Mouse (Mus musculus): ENCODE data around the gene Ifitm1.
A peak's percentile ranks its signal among the peaks of the same experiment; 100 is the strongest.
"Not testable (repeated sequence)": the region's sequence is repeated elsewhere in the genome, so short reads cannot be mapped to it uniquely, and the experiment has no call there.

Ifitm1 gene

DNA sequence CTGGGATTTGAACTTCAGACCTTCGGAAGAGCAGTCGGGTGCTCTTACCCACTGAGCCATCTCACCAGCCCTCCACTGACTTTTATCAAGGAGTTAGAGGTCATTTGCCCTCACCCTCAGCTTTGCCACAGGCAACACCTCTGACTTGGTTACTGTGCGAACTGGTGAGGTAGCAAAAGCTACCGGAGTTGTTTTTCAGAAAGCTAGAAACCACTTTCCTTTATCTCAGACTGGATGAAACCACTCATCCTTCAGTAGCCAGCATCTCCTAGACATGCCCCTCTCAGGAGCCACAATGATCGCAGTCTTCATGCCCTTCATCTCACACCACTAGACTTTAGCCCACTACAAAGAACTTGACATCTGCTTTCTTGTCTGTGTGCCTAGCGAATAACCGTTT, 15.9 kb downstream of the Ifitm1 start:
- no peak for DNase-seq

DNA sequence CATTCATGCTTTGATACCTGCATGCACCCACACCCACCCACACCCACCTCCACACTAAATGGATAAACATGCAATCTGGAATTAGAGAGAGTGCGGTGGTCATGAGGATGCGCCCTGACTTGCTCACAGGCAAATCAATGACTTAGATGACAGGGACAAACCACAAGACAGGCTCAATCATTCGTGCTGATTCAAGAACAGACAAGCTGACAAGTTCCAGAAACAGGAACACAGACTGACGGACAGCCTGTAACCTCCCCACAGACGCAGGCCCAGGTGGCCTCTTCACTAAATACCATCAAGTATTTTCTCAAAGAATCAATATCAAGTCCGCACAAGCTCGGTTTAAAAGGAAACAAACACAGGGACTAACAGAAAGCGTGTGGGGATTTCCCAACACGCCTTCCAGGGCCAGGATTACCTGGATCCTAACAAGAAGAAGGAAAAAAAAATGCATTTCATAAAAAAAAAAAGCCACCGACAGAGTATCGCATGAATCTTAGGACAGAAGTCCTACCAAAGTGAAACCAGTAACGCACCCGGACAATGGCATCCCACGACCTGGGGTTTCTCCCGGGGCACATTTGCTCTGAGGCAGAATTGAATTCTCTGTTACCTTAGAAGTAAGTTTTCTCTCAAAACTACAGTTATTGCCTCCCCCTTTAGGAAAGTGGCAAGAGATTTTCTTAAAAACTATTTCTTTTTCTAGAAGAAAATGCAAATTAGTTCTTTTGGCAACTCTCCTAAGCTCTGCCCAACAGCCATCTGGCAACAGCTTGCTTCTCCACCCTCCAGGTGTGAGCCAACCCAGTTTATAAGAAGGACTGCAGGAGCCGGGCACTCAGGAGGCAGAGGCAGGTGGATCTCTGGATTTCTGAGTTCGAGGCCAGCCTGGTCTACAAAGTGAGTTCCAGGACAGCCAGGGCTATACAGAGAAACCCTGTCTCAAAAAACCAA, 20.4 kb downstream of the Ifitm1 start:
- DNase-seq, result no peak

DNA sequence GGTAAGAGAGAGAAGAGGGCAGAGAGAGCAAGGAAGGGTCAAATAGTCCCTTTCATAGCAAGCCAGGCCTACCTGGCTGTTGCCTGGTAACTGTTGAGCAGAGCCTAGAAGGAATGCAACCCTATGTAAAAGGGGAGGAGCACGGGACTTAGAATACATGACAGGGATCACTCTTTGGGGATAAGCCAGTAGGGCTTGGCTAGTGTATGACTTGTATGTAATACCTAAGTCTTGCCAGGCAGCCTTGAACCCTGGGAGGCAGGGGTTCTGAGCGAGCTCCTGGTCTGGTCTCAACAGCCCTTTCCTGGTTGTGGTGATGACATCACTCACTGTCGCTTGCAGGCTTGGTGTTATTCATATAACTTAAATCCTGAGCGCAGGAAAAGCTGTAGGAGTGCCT, 22.0 kb downstream of the Ifitm1 start:
- no peak for DNase-seq

DNA sequence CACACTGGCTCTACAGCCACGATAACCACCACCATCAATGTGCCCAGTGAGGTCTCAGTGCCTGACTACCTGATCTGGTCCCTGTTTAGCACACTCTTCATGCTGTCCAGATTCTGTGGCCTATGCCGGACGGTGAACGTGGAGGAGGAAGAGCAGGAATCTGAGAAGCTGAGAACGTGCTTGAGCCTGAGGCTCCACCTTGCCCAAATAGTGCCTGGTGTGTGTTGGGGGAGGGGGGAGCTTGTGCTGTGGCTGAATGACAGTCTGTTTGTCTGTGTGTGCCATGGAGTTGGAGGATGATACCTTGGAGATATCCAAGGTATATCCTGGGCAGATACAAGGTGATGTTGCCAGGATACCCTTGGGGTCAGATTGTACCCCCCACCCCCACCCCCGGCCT, 23.2 kb downstream of the Ifitm1 start:
- DNase-seq, result no peak

DNA sequence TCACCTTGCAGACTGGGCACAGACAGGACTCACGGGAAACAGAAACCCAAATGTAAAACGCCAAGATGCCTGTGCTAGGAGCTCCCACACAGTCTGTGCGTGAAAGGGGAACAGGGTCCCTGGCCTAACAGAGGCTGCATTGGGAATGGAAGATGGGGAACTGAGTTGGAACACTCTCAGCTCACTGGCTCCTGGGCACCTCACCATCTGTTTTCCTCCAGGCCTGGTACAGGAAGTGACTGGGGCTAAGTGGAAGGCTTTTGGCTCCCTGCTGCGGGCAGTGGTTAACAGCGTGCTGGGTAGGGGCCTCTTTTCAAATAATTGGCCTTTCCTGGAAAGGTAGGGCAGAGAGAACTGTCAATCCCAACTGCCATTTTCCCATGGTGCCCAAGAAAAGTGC, 23.6 kb downstream of the Ifitm1 start:
- no peak for DNase-seq

DNA sequence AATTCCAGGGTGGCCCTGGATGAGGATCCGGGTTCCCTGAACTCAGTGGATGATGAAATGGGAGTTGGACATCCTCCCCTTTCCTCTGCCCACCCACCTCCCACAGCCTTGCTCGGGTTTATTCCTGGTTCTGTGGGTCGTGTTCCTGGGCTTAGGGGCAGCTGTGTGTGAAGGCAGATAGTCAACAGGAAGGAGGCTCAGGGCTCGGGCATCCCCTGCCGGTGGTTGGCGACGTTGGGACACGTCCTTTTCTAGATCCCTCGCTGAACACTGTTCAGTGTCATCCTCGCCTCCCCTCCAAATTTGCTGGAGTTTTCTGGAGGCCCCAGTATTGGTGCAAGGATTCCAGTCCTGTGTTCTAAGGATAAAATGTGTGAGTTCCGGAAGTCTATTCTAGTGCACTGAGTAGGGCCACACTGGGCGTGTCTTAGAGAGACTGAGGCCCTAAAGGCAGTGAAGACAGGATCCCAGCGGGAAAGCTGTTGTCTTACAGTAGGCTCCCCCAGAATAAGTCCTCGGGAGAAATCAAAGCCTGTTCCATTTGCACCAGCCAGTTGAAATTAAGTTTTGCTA, 24.2 kb downstream of the Ifitm1 start:
- peak; percentile 35 for DNase-seq

DNA sequence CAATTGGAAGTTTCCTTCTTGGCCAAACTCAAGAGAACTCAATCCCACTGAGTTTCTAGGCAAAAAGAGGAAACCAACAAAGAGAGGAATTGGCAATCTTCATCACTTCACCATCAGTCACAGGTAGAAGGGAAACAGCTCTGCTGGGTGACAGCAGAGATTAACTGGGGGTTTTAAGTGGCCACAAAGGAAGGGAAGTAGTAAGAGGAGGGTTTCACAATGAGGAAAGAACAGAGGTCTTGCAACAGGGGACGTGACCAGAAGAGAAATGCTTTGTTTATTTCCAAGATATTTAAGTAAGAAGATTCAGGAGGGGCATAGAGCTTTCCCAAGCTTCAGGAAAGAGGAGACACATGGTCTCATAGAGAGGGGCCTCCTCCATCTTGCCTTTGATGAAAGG, 30.8 kb downstream of the Ifitm1 start:
- DNase-seq, result no peak

DNA sequence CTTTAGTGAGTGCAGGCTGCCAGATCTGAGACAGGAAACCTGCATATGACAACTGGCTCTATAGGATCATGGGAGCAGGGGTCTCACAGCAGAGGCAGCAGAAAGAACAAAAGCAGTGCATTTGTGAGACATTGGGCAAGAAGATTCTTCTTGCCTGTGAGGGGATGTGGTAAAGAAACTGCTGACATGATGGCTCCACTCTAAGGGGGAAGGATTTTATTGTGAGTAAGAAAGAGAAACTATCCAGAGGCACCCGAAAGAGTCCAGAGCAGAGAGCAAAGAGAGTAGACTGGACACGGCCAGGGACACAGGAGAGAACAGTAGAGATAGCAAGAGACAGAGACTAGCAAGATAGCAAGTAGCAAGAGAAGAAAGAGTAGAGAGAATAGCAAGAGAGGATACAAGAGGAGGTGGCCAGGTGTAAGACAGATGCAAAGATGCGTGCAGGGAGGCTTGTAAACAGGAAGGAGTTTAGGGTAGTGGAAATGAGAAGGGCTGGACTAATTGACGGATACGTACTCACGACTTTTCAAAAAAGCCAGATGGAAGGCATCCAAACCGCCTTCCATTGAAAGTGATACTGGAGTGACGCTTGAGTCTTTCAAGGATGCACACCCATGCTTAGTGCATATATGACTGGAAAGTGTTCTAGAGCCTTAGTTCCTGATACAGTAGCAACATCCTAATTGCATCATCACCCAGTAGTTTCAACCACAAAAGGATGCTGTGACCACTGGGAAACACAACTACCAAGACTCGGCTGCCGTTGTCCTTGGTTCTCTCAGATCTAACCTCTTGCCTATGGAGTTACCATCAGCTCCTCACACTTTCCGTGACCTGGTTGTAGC, 32.1 kb downstream of the Ifitm1 start:
- no peak for DNase-seq

DNA sequence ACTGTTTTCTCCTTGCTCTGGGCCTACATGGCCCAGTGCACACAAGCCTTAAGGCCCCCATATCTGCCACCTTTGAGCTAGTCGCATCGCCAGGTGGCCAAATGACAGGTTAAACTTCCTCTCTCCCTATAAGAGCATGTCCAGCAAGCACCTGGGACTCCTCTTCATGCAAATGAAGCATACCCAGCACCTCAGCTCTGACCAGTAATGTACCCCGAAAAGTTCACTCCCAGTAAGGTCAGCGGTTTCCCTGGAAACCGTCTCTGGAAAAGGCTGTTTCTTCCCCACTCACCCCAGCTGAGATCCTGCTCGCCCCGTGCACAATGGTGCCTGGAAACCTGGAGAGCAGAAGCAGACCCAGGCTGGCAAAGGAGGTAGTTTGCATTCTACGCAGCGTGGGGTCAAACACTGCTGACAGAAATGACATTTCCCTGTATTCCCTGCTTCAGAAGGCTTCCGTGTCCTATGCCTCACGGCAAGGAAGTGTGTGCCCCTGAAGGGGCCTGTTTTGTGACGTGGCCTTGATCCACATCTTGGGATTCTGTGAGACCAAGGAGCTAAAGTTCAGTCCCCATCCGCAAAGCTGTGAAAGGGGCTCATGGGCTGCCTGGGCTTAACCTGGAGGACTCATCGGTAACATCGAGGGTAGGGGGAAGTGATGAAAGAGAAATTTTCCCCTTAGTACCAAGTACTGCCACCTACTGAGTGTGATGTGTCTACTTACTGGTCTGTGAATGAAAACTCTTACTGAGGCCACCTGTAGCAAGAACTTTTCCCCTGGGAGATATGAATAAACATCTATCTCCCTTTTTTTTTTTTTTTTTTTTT, 34.1 kb downstream of the Ifitm1 start:
- no peak for DNase-seq

DNA sequence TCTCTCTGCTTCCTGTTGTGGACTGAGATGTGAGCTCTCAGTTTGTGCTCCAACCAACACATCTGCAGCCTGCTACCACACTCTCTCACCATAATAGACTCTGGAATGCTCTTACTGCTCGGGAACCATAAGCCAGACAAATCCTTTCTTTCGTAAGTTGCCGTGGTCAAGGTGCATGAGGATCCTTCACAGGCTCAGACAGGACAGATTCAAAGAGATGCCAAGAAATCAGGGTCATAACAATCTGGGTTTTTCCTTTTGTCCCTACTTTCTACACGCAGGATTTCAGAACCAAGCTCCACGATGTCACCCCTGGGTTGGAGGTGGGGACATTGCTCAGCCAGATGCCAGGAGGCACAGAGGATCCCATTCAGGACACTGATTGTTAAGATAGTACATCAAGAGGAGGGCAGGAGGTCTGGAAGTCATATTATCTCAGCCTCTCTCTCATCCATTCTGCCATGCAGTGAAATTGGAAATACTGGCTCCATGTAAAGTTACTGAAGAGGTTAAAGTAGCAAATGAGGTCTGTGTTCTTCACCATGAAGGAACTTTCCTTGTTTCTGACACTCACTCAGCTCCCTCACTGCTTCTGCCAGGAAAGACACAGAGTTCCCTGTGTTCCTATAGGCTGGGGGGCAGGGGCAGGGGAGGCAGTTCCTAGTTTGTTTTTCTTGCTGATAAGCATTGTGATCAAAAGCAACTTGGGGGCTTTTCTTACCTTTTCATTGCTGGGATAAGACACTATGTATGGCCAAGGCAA, 36.4 kb downstream of the Ifitm1 start:
- no peak for DNase-seq

DNA sequence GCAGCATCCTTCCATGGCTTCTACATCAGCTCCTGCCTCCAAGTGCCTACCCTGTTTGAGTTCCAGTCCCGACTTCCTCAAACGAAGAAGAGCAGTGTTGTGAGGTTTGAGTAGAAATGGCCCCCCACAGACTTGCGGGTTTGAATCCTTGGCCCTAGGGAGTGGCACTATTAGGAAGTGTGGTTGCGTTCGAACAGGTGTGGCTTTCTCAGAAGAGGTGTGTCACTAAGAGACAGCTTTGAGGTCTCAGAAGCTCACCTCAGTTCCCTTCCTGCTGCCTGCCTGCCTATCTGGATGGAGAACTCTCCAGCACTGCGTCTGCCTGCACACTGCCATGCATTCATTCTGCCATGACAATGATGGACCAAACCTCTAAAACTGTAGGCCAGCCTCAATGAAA, 39.4 kb downstream of the Ifitm1 start:
- DNase-seq, result no peak

DNA sequence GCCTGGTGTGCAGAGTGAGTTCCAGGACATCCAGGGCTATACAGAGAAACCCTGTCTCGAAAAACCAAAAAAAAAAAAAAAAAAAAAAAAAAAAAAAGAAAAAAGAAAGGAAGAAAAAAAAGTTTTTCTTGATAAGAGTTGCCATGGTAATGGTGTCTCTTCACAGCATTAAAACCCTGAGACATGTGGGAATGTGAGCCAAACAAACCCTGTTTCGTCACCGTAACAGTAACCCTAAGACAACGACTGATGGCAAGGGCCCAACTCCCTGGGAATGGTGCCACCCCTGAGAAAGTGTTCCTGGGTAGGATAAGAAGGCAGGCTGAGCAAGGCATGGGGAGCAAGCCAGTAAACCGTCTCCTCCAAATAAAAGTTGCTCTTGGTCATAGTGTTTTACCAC, 39.9 kb downstream of the Ifitm1 start:
- no peak for DNase-seq

DNA sequence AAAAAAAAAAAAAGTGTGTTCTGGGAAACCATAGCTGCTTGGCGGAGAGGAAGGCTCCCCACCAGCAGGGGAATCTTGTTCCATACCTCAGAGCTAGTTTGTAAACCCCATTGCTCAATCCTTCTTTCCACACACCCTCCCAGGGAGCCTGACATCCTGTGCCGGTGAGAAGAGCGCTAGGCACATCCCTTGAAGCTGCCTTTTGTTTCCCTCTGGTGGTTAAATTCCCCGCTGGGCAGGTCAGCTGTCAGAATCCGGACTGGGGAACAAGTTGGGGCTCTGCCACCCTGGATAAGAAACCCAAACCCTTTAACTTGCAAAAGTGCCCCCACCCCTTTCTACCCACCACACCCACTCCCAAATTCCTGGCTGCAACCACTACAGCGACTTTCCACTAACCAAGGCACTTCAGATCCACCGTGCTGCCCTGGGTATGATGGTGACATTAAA, 41.3 kb downstream of the Ifitm1 start:
- no peak for DNase-seq

DNA sequence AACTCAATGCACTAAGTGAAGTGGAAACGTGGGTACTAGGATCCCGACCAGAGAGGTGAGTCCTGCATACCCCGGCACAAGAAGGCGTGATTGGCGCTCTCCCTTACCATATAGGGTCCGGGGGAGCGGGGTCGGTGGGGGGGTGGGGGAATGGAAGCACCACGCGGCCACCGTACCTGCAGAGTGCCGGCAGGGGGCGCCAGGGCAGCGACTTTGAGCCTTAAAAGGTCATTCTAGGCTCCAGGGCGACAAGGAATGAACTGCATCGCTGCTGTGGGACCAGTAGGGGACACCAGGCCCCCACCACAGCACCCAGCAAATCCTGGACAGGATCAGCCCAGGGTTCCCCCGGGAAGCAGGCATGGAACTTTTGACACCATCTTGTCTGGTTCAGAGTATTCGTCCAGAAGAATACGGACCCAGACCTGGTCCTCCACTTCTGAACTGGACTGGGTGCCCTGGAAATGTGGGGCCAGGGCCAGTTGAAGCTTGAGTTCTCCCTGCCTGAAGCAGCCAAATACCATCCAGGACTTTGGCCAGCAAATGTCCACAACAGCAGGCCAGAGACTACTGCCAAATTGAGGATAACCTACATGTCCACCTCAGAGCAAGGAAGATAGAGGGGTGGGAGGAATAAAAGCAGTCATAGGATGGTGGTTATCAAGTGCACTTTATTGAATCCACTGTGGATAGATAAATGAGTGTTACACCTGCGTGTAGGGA, 42.1 kb downstream of the Ifitm1 start:
- peak; percentile 91 for DNase-seq

DNA sequence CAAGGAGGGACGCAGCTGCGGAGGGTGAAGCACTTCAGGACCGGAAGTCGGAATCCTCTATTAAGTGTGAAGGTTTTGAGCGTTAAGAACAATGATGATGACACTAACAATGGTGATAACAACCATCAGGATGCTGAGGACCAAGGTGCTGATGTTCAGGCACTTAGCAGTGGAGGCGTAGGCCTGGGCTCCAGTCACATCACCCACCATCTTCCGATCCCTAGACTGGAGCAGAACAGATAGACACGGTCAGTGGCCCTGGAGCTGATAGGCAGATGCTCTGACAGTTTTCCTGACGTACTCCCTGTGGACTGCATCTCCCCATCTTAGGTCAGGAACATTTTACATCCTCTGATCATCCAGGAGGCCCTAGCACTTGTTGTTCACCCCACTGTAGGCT, 42.6 kb downstream of the Ifitm1 start:
- no peak for DNase-seq

DNA sequence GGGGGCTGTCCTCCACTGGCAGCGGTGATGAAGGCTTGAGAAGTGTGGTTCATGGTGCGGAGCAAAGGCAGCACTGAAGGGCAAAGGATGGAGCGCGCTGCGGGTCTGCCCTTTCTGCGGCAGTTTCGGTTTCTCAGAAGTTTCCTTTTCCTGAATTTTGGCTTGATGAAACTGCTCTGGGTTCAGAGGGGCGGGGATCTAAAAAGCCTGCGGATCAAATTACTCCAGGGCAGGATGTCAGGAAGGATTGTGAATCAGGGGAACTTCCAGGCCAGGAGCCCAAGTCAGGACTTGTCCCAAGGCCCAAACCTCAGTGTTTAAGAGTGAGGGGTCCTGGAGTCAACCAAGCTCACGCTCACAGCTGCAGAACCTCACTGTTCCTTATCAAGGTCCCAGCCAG, 43.6 kb downstream of the Ifitm1 start, which contains the start of gene Ifitm3:
Gene Ifitm3 (minus strand): TSS at position 178 of the 400 bp plus-strand sequence.
- DNase-seq, result peak; percentile 33

DNA sequence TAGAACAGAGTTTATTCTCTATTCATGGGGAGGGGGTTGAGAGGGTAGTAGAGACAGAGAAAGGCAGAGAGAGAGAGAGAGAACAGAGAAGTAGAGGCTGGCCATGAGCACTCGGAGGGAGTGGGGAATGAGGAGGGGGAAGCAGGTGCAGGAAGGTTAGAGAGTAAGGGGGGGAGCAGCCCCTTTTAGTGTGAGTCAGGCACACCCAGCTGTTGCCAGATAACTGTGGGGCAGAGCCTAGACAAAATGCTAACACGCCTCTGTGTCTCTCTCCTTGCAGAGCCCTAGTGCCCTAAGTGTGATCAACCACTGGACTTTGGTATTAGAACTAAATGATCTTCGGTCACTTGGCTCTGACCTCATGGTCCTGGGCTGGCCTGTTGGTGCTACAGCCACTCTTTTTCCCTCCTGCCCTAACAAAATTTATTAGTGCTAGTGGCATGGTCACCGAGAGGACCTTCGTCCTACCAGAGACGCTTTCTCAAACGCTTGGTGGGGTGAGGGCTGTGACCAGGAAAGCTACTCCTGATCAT, 44.3 kb downstream of the Ifitm1 start:
- DNase-seq, result peak; percentile 23

DNA sequence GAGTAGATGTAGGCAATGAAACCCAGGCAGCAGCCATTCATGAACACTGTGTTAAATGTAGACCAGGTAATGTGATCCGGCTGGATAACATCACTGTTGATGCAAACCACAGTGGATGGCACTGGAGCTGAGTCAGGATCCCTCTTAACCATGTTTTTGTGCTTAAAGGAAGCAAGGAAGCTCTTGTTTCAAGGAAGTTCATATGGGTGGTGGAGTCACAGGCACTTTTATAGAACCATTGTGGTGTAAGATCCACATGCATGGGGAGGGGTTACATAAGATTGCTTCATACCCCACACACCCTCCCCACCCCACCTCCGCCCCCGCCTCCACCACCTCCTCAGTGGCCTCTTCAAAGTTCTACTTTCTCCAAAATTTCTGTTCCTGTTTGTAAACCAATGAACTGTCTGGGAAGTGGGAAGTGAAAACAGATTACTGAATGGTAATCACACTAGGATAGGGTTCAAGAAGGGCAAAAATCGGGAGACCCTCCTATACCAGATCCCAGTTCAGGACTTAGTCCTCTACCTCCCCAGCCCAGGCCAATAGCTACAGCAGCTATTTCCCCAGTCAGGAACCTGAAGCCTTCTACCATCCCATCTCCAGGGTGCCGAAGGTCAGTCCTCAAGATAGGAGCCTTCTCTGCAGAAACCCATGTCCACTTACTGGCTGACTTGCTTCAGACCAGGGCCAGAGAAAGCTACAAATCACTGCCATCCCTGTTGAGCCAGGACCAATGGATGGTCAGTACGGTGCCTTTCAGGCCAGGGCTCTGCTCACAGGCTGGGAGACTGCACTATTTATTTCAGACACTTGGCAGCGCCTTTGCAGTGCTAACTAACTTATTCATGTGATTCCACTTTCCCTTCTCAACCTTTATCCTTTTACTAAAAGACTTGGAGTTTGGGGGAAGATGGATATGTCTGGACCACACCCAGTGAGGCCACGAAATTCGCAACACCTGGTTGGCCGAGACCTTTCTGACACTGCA, 50.0 kb downstream of the Ifitm1 start:
- no peak for DNase-seq

DNA sequence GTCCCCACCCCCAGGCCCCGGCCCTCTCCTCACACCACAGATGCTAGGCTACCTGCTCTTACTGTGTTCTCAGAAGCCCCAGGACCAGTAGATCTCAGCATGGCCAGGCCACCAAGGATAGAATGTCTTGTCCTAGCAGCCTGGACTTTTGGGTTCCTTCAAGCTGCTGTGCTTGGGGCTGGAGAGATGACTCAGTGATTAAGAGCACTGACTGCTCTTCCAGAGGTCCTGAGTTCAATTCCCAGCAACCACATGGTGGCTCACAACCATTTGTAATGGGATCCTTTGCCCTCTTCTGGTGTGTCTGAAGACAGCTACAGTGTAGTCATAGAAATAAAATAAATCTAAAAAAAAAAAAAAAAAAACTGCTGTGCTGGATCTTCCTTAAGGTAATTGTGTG, 50.8 kb downstream of the Ifitm1 start, which contains the start of gene Ifitm6:
Gene Ifitm6 (minus strand): TSS at position 101 of the 400 bp plus-strand sequence.
- DNase-seq, result not testable (repeated sequence)

Measured in thymus, postnatal 4 days (tissue).